Mouse (Mus musculus): ENCODE data around the gene Gabarapl2. TPM values are rescaled to one million over a fixed set of nuclear protein-coding genes. Genes with fewer than 3 reads are reported as not detected.
"Not testable (repeated sequence)": the region's sequence is repeated elsewhere in the genome, so short reads cannot be mapped to it uniquely, and the experiment has no call there.

Gabarapl2 gene
- total RNA-seq, 1 experiment, result 255 TPM

DNA sequence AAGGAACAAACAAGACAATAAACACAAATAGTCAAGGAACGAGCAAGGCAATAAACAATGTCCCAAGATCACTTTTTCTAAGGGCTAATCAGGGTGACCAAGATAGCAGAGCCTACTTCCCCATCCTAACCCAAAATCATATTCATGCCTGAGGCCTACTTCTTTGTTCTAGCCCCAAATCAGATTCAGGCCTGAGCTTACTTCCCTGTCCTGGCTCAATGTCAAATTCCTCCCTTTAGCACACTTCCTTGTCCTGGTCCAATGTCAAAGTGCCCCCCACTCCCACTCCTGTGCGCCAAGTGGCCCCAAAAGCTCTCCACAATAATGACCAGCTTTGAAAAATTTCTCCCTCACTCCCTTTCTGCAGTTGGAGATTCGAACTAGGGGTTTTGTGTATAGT lies 3.3 kb upstream of the Gabarapl2 start:
- H3K36me3 ChIP-seq (ENCODE audit: control insufficient read depth, insufficient read depth, low read length, poor library complexity, severe bottlenecking), result peaks cover 2% of the 10 kb centered on the region
- no peak overlapping the region for H3K4me3 ChIP-seq (ENCODE audit: insufficient read depth in 1 of 2, low read depth in 1 of 2, low read length in 2 of 2, poor library complexity in 1 of 2, severe bottlenecking in 1 of 2)
- H3K9ac ChIP-seq (ENCODE audit: insufficient read depth, low read depth, low read length, poor library complexity, severe bottlenecking), result no peak overlapping the region
- H3K27ac ChIP-seq (ENCODE audit: insufficient read depth, low read depth, low read length, poor library complexity, severe bottlenecking), result peak overlapping the region; percentile 76; the same call in 1 of the 2 replicates
- H3K4me1 ChIP-seq (ENCODE audit: control insufficient read depth in 2 of 2, insufficient read depth in 2 of 2, low read length in 2 of 2, poor library complexity in 1 of 2), result peaks cover 11 to 12% of the 10 kb centered on the region in 2 experiments
- in situ Hi-C loops (cut with MboI; ENCODE audit: low sequenced_read_pairs in 2 of 2, unreplicated experiment in 2 of 2), result no loop called here
- no peak for TF ChIP-seq HCFC1 (IDR thresholded peaks at IDR 0.05; ENCODE audit: borderline replicate concordance, insufficient read depth, low read length)
- no peak for TF ChIP-seq CHD2 (IDR thresholded peaks at IDR 0.05; ENCODE audit: low read depth, low read length)
- no peak for TF ChIP-seq ZNF384 (IDR thresholded peaks at IDR 0.05; ENCODE audit: low read depth, low read length)
- TF ChIP-seq MAFK (IDR thresholded peaks at IDR 0.05; ENCODE audit: insufficient read depth, low read depth, low read length), result no peak
- no peak for TF ChIP-seq ZC3H11A (IDR thresholded peaks at IDR 0.05; ENCODE audit: borderline replicate concordance, low read depth, low read length)
- DNase-seq (ENCODE audit: low read depth, low spot score), result no peak
- no peaks in the 10 kb centered on the region for H3K9me3 ChIP-seq (ENCODE audit: control insufficient read depth, insufficient read depth, low read depth, low read length)

DNA sequence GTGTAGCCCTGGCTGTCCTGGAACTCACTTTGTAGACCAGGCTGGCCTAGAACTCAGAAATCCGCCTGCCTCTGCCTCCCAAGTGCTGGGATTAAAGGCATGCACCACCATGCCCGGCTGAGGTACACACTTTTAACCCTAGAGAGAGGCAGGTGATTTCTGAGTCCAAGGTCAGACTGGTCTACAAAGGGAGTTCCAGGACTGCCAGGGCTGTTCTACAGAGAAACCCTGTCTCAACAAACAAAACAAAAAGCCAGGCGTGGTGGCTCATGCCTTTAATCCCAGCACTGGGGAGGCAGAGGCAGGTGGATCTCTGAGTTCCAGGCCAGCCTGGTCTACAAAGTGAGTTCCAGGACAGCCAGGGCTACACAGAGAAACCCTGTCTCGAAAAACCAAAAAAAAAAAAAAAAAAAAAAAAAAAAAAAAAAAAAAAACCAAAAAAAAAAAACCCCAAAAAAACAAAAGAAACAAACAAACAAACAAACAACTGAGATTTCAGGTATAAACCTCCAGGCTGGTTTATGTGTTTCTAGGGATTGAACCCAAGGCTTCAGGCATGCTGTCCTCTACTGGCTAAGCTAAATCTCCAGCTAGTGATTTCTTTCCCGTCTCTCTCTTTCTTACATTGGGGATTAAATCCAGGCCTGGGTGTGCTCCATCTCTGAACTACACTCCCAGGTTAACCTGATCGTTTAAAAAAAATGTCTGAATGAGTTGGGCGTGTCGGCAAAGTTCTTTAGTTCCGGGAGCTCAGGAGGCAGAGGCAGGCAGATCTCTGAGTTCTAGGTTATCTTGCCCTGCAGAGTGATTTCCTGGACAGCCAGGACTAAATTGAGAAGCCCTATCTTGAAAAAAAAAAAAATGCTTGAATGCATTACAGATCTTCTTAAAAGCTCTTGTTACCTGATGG lies 2.2 kb upstream of the Gabarapl2 start:
- H3K9ac ChIP-seq (ENCODE audit: insufficient read depth, low read depth, low read length, poor library complexity, severe bottlenecking); in situ Hi-C loops (cut with MboI; ENCODE audit: low sequenced_read_pairs in 2 of 2, unreplicated experiment in 2 of 2); H3K4me3 ChIP-seq (ENCODE audit: insufficient read depth in 1 of 2, low read depth in 1 of 2, low read length in 2 of 2, poor library complexity in 1 of 2, severe bottlenecking in 1 of 2); H3K9me3 ChIP-seq (ENCODE audit: control insufficient read depth, insufficient read depth, low read depth, low read length); H3K36me3 ChIP-seq (ENCODE audit: control insufficient read depth, insufficient read depth, low read length, poor library complexity, severe bottlenecking); DNase-seq (ENCODE audit: low read depth, low spot score): not testable (repeated sequence)
- Histone ChIP-seq H3K4me1 (ENCODE audit: control insufficient read depth in 2 of 2, insufficient read depth in 2 of 2, low read length in 2 of 2, poor library complexity in 1 of 2) (peaks cover 9 to 10% of the 10 kb centered on the region in 2 experiments), H3K27ac (ENCODE audit: insufficient read depth, low read depth, low read length, poor library complexity, severe bottlenecking) (peak overlapping the region; percentile 76; the same call in 1 of the 2 replicates)
- TF ChIP-seq ZNF384 (IDR thresholded peaks at IDR 0.05; ENCODE audit: low read depth, low read length), result peak; percentile 93

DNA sequence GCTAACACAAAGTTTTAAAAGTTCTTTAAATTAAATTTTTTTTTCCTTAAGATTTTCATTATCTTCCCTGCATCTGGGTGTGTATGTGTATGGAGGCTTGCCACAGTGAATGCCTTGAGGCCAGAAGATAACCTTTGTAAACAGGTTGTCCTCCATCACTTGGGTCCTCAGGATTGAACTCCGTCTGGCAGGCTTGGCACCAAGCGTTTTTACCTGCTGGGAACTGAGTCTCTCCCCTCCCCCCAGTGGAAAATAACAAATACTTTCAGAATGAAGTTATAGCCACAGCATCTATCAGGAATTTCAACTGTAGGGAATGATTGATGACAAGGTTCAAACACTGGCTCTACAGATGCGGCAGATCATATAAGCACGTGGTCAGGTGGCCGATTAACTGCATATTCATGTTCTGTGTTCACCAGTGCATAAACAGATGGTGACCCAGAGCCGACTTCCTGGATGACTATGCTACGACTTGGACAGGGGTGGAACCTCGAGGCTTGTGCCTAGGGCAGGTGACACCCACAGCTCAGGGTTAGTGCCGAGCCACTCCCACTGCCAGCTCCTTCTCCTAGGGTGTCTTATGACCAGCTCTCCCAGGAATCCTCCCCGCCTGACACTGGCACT lies 874 bp upstream of the Gabarapl2 start:
- peak overlapping the region; percentile 33 to 91; a peak in 3 of 4 replicates for H3K4me3 ChIP-seq (ENCODE audit: insufficient read depth in 1 of 2, low read depth in 1 of 2, low read length in 2 of 2, poor library complexity in 1 of 2, severe bottlenecking in 1 of 2)
- TF ChIP-seq ZNF384 (IDR thresholded peaks at IDR 0.05; ENCODE audit: low read depth, low read length), result no peak
- TF ChIP-seq ZC3H11A (IDR thresholded peaks at IDR 0.05; ENCODE audit: borderline replicate concordance, low read depth, low read length), result no peak
- TF ChIP-seq CHD2 (IDR thresholded peaks at IDR 0.05; ENCODE audit: low read depth, low read length), result no peak
- TF ChIP-seq MAFK (IDR thresholded peaks at IDR 0.05; ENCODE audit: insufficient read depth, low read depth, low read length), result 0 out of 2 replicates have a peak, but pooled peaks have one; percentile 2
- no peak for TF ChIP-seq HCFC1 (IDR thresholded peaks at IDR 0.05; ENCODE audit: borderline replicate concordance, insufficient read depth, low read length)
- in situ Hi-C loops (cut with MboI; ENCODE audit: low sequenced_read_pairs in 2 of 2, unreplicated experiment in 2 of 2), result no loop called here
- peak overlapping the region; percentile 76; the same call in 1 of the 2 replicates for H3K27ac ChIP-seq (ENCODE audit: insufficient read depth, low read depth, low read length, poor library complexity, severe bottlenecking)
- H3K9ac ChIP-seq (ENCODE audit: insufficient read depth, low read depth, low read length, poor library complexity, severe bottlenecking), result peak overlapping the region; percentile 1; the same call in 1 of the 2 replicates
- peaks cover 9% of the 10 kb centered on the region for H3K36me3 ChIP-seq (ENCODE audit: control insufficient read depth, insufficient read depth, low read length, poor library complexity, severe bottlenecking)
- no peaks in the 10 kb centered on the region for H3K9me3 ChIP-seq (ENCODE audit: control insufficient read depth, insufficient read depth, low read depth, low read length)
- DNase-seq (ENCODE audit: low read depth, low spot score), result peak; percentile 44
- peaks cover 10 to 13% of the 10 kb centered on the region in 2 experiments for H3K4me1 ChIP-seq (ENCODE audit: control insufficient read depth in 2 of 2, insufficient read depth in 2 of 2, low read length in 2 of 2, poor library complexity in 1 of 2)

DNA sequence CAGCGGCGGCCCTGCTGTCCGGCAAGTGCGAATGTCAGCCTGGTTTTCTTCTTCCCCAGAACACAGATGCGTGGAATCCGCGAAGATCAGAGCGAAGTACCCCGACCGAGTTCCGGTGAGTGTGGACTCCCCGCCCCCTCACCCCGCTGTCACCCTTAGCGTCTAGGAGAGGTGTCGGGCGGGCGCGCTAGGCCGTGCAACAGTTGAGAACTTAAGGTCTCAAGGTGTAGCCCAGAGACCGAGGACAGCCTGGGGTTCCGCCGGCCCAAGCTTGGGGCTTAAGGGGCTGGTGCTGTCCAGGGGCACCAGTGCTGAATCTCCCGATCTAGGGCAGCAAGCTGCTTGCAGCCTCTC lies 575 bp downstream of the Gabarapl2 start:
- Histone ChIP-seq H3K36me3 (ENCODE audit: control insufficient read depth, insufficient read depth, low read length, poor library complexity, severe bottlenecking) (peaks cover 19% of the 10 kb centered on the region), H3K9ac (ENCODE audit: insufficient read depth, low read depth, low read length, poor library complexity, severe bottlenecking) (peak overlapping the region; percentile 82), H3K4me3 (ENCODE audit: insufficient read depth in 1 of 2, low read depth in 1 of 2, low read length in 2 of 2, poor library complexity in 1 of 2, severe bottlenecking in 1 of 2) (peak overlapping the region; percentile 91), H3K27ac (ENCODE audit: insufficient read depth, low read depth, low read length, poor library complexity, severe bottlenecking) (peak overlapping the region; percentile 62), H3K9me3 (ENCODE audit: control insufficient read depth, insufficient read depth, low read depth, low read length) (no peaks in the 10 kb centered on the region), H3K4me1 (ENCODE audit: control insufficient read depth in 2 of 2, insufficient read depth in 2 of 2, low read length in 2 of 2, poor library complexity in 1 of 2) (peaks cover 11 to 13% of the 10 kb centered on the region in 2 experiments)
- in situ Hi-C loops (cut with MboI; ENCODE audit: low sequenced_read_pairs in 2 of 2, unreplicated experiment in 2 of 2), result no loop called here
- DNase-seq (ENCODE audit: low read depth, low spot score), result peak; percentile 52
- TF ChIP-seq MAFK (IDR thresholded peaks at IDR 0.05; ENCODE audit: insufficient read depth, low read depth, low read length) (no peak), ZC3H11A (IDR thresholded peaks at IDR 0.05; ENCODE audit: borderline replicate concordance, low read depth, low read length) (no peak), CHD2 (IDR thresholded peaks at IDR 0.05; ENCODE audit: low read depth, low read length) (no peak), ZNF384 (IDR thresholded peaks at IDR 0.05; ENCODE audit: low read depth, low read length) (no peak), HCFC1 (IDR thresholded peaks at IDR 0.05; ENCODE audit: borderline replicate concordance, insufficient read depth, low read length) (no peak)

Data from ES-E14 (cell line).